Mouse (Mus musculus): ENCODE data around the gene Spint3. TPM values are rescaled to one million over a fixed set of nuclear protein-coding genes. Genes with fewer than 3 reads are reported as not detected.
"Not testable (repeated sequence)": the region's sequence is repeated elsewhere in the genome, so short reads cannot be mapped to it uniquely, and the experiment has no call there.

Spint3 gene
- polyA plus RNA-seq (2012; rRNA removed) (not detected in 2 replicates), polyA plus RNA-seq (2014; fragmentation: Nextera tagmentation; extraction: Ambion mirVana) (not detected in 2 replicates)

DNA sequence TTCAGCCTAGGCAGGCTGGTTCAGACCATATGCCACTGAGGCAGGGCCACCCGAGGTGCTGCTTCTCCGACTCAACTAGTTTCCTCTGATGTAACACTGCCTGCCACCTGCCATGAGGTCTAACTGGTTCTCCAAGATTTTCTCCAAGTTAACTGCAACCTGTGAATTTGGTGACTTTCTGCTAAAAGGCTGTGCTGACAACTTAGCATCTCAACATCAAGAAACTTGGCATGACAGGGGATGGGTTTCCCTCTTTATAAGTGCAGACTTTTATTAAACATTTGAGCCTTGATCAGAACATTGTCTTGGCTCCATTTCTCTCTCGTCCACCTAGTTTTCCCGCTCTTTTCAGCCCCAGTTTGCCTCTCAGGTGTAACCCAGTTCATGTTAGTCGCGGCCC is at the start of gene Spint3:
Gene Spint3 (minus strand): TSS at position 101 of the 400 bp plus-strand sequence.
- ATAC-seq (ENCODE audit: insufficient read depth); H3K4me1 ChIP-seq (replicated peaks; ENCODE audit: control insufficient read depth in 2 of 2, insufficient read depth in 2 of 2, low read length in 1 of 2); H3K27me3 ChIP-seq (ENCODE audit: control insufficient read depth, insufficient read depth, low read length); DNase-seq (ENCODE audit: low read depth in 3 of 3, low spot score in 3 of 3); H3K9me3 ChIP-seq (ENCODE audit: control insufficient read depth, low read length); H3K9ac ChIP-seq (replicated peaks); H3K4me3 ChIP-seq (ENCODE audit: insufficient read depth in 1 of 2, low read depth in 2 of 2, low read length in 2 of 2); H3K36me3 ChIP-seq (replicated peaks; ENCODE audit: control insufficient read depth, insufficient read depth, low read depth); H3K27ac ChIP-seq; H3K4me2 ChIP-seq (ENCODE audit: low read depth): not testable (repeated sequence)
- WGBS (ENCODE audit: insufficient replicate concordance): 51% methylated on average over 6 of the region's 6 CpGs

DNA sequence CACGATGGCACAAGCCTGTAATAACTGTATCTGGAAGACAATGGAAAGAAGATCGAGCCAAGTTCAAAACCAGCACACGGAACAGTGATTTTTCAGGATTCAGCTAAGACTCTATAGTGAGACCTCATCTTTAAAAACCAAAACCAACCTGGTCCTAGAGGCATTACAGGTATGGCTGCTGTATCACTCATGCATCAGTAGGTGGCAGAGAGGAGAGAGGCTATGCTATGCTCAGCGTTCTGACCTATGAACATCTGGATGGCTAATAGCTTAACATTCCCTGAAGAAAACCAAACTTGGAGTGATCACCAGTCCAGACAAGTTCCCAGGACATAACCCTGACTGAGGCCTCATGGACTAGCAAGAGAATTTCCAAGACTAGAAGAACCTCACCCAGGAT is 48.5 kb upstream of the Spint3 start:
- Histone ChIP-seq H3K4me2 (ENCODE audit: low read depth) (no peak overlapping the region), H3K36me3 (replicated peaks; ENCODE audit: control insufficient read depth, insufficient read depth, low read depth) (no peaks in the 10 kb centered on the region), H3K9ac (replicated peaks) (no peak overlapping the region), H3K27me3 (ENCODE audit: control insufficient read depth, insufficient read depth, low read length) (no peaks in the 10 kb centered on the region), H3K4me3 (ENCODE audit: insufficient read depth in 1 of 2, low read depth in 2 of 2, low read length in 2 of 2) (no peak overlapping the region), H3K9me3 (ENCODE audit: control insufficient read depth, low read length) (no peaks in the 10 kb centered on the region), H3K27ac (no peak overlapping the region), H3K4me1 (replicated peaks; ENCODE audit: control insufficient read depth in 2 of 2, insufficient read depth in 2 of 2, low read length in 1 of 2) (no peaks in the 10 kb centered on the region)
- TF ChIP-seq EP300 (IDR thresholded peaks at IDR 0.05; ENCODE audit: low read depth) (no peak), CTCF (IDR thresholded peaks at IDR 0.05; ENCODE audit: low read depth) (no peak)
- DNase-seq (ENCODE audit: low read depth in 3 of 3, low spot score in 3 of 3) (no peak), ATAC-seq (ENCODE audit: insufficient read depth) (no peak)
- WGBS (ENCODE audit: insufficient replicate concordance): 62% methylated on average over 4 of the region's 4 CpGs

GRCm38 (mm10) chr2:164619050-164619449 is 45.8 kb upstream of the Spint3 start:
- Histone ChIP-seq H3K27me3 (ENCODE audit: control insufficient read depth, insufficient read depth, low read length) (no peaks in the 10 kb centered on the region), H3K36me3 (replicated peaks; ENCODE audit: control insufficient read depth, insufficient read depth, low read depth) (no peaks in the 10 kb centered on the region), H3K4me2 (ENCODE audit: low read depth) (no peak overlapping the region), H3K4me3 (ENCODE audit: insufficient read depth in 1 of 2, low read depth in 2 of 2, low read length in 2 of 2) (no peak overlapping the region), H3K27ac (no peak overlapping the region), H3K4me1 (replicated peaks; ENCODE audit: control insufficient read depth in 2 of 2, insufficient read depth in 2 of 2, low read length in 1 of 2) (no peaks in the 10 kb centered on the region), H3K9ac (replicated peaks) (no peak overlapping the region), H3K9me3 (ENCODE audit: control insufficient read depth, low read length) (no peaks in the 10 kb centered on the region)
- WGBS (ENCODE audit: insufficient replicate concordance): 54% methylated on average over 5 of the region's 5 CpGs
- no peak for TF ChIP-seq CTCF (IDR thresholded peaks at IDR 0.05; ENCODE audit: low read depth)
- no peak for TF ChIP-seq EP300 (IDR thresholded peaks at IDR 0.05; ENCODE audit: low read depth)
- no peak for ATAC-seq (ENCODE audit: insufficient read depth)
- no peak for DNase-seq (ENCODE audit: low read depth in 3 of 3, low spot score in 3 of 3)

- Histone ChIP-seq H3K27ac (no peak overlapping the region), H3K4me3 (ENCODE audit: insufficient read depth in 1 of 2, low read depth in 2 of 2, low read length in 2 of 2) (no peak overlapping the region), H3K36me3 (replicated peaks; ENCODE audit: control insufficient read depth, insufficient read depth, low read depth) (no peaks in the 10 kb centered on the region), H3K9me3 (ENCODE audit: control insufficient read depth, low read length) (no peaks in the 10 kb centered on the region), H3K27me3 (ENCODE audit: control insufficient read depth, insufficient read depth, low read length) (no peaks in the 10 kb centered on the region), H3K9ac (replicated peaks) (no peak overlapping the region), H3K4me1 (replicated peaks; ENCODE audit: control insufficient read depth in 2 of 2, insufficient read depth in 2 of 2, low read length in 1 of 2) (no peaks in the 10 kb centered on the region), H3K4me2 (ENCODE audit: low read depth) (no peak overlapping the region)
- no peak for TF ChIP-seq EP300 (IDR thresholded peaks at IDR 0.05; ENCODE audit: low read depth)
- no peak for TF ChIP-seq CTCF (IDR thresholded peaks at IDR 0.05; ENCODE audit: low read depth)
- WGBS (ENCODE audit: insufficient replicate concordance): 61% methylated on average over 3 of the region's 3 CpGs
- DNase-seq (ENCODE audit: low read depth in 3 of 3, low spot score in 3 of 3) (no peak), ATAC-seq (ENCODE audit: insufficient read depth) (no peak)
Observed at GRCm38 (mm10) chr2:164615386-164615785, 42.1 kb upstream of the Spint3 start.

DNA sequence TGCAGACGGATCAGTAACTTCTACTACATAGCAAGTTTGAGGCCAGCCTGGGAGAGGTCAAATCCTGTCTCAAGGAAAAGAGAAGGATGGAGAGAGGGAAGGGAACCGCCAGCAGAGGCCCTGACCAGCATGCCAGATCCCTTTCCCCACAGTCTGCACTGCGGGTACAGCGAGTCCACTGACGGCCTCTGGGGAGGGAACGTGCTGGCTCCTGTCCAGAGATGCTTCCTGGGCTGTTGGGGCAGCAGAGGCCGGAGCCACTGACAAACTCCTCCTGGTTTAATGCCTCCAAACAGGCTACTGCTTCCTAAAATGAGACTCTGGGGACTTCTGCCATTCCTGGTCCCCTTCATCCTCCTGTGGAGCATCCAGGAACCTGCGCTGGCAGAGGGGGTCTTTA is 40.2 kb upstream of the Spint3 start, which contains the start of the genes Wfdc6b and Wfdc8:
Gene Wfdc6b (plus strand): TSS at position 52 of the 400 bp plus-strand sequence.
Gene Wfdc8 (minus strand): TSS at position 156 of the 400 bp plus-strand sequence.
- not testable (repeated sequence) for H3K4me3 ChIP-seq (ENCODE audit: insufficient read depth in 1 of 2, low read depth in 2 of 2, low read length in 2 of 2); ATAC-seq (ENCODE audit: insufficient read depth); DNase-seq (ENCODE audit: low read depth in 3 of 3, low spot score in 3 of 3); H3K9ac ChIP-seq (replicated peaks); H3K36me3 ChIP-seq (replicated peaks; ENCODE audit: control insufficient read depth, insufficient read depth, low read depth); H3K4me1 ChIP-seq (replicated peaks; ENCODE audit: control insufficient read depth in 2 of 2, insufficient read depth in 2 of 2, low read length in 1 of 2); H3K27ac ChIP-seq; H3K27me3 ChIP-seq (ENCODE audit: control insufficient read depth, insufficient read depth, low read length); H3K9me3 ChIP-seq (ENCODE audit: control insufficient read depth, low read length); H3K4me2 ChIP-seq (ENCODE audit: low read depth)
- WGBS (ENCODE audit: insufficient replicate concordance): 49% methylated on average over 8 of the region's 8 CpGs
